ENCODE assay signal across 13 mouse cellular contexts in genomic region chr8:61217426-61217825, GRCm38 (mm10). TPM values are rescaled to one million over a fixed set of nuclear protein-coding genes. Genes with fewer than 3 reads are reported as not detected.
DNase-seq lines count a peak whose midpoint lies in the region; ATAC-seq lines count a peak whose summit lies in the region.
"Had no signal": no experiment of that assay in that cellular context is flagged by ENCODE, and none has a peak within 500 bp of the region (broad histone marks: within the 10 kb centered on the region; RNA-seq: fewer than 3 reads in every experiment).

No protein-coding gene starts in this region.

- DNase-seq in kidney, postnatal 4 days = peak; percentile 27 to 37
- peak; percentile 44 to 50 for DNase-seq in frontal cortex, postnatal 10 days (ENCODE audit: low spot score in 2 of 2)
- peak; percentile 19 to 81 for DNase-seq in left cerebral cortex, adult 8-10 months (ENCODE audit: low spot score in 2 of 2)
- peak; percentile 20 to 52 for DNase-seq in lung, postnatal 4 days
- no peak for DNase-seq in thymus, postnatal 4 days
- DNase-seq: adrenal gland, postnatal 36 days; cerebellum, adult 11-12 months had no signal

- WGBS in kidney, embryonic 16.5 days = 56% methylated on average over 8 of the region's 8 CpGs
- 80% methylated on average over 8 of the region's 8 CpGs for WGBS in neural tube, embryonic 15.5 days

- no peaks in the 10 kb centered on the region for H3K9me3 ChIP-seq in kidney, embryonic 16.5 days (ENCODE audit: low read length)
- H3K9me3 ChIP-seq in neural tube, embryonic 15.5 days (replicated peaks) = no peaks in the 10 kb centered on the region
- H3K9me3 ChIP-seq: hindbrain, embryonic 12.5 days; midbrain, embryonic 10.5 days had no signal

- H3K27me3 ChIP-seq in kidney, embryonic 16.5 days (ENCODE audit: insufficient read depth, low read length) = no peaks in the 10 kb centered on the region
- H3K27me3 ChIP-seq in neural tube, embryonic 15.5 days (replicated peaks) = no peaks in the 10 kb centered on the region
- H3K27me3 ChIP-seq: hindbrain, embryonic 12.5 days had no signal

- H3K36me3 ChIP-seq in kidney, embryonic 16.5 days (ENCODE audit: insufficient read depth, low read length) = no peaks in the 10 kb centered on the region
- no peaks in the 10 kb centered on the region for H3K36me3 ChIP-seq in neural tube, embryonic 15.5 days
- H3K36me3 ChIP-seq: hindbrain, embryonic 12.5 days; midbrain, embryonic 10.5 days had no signal

- H3K9ac ChIP-seq in kidney, embryonic 16.5 days (replicated peaks; ENCODE audit: low read length) = no peak overlapping the region
- H3K9ac ChIP-seq in neural tube, embryonic 15.5 days (replicated peaks) = no peak overlapping the region
- H3K9ac ChIP-seq: hindbrain, embryonic 12.5 days had no signal

- no peak overlapping the region for H3K4me3 ChIP-seq in kidney, embryonic 16.5 days (ENCODE audit: low read length)
- H3K4me3 ChIP-seq in neural tube, embryonic 15.5 days (replicated peaks) = no peak overlapping the region
- H3K4me3 ChIP-seq: hindbrain, embryonic 12.5 days; midbrain, embryonic 10.5 days had no signal

- no peak overlapping the region for H3K27ac ChIP-seq in kidney, embryonic 16.5 days (ENCODE audit: low read length)
- no peak overlapping the region for H3K27ac ChIP-seq in neural tube, embryonic 15.5 days (replicated peaks)
- H3K27ac ChIP-seq: hindbrain, embryonic 12.5 days; kidney, postnatal 0 days; midbrain, embryonic 10.5 days had no signal

- ATAC-seq in kidney, embryonic 16.5 days (ENCODE audit: low FRiP score, low TSS enrichment) = no peak
- ATAC-seq in neural tube, embryonic 15.5 days (ENCODE audit: low FRiP score) = no peak
- ATAC-seq: forebrain, embryonic 16.5 days had no signal

- peaks cover 14% of the 10 kb centered on the region; the same call in 1 of the 2 replicates for H3K4me1 ChIP-seq in kidney, embryonic 16.5 days (ENCODE audit: insufficient read depth, low read length)
- 0 out of 2 replicates have a peak, but pooled peaks cover 2% of the 10 kb centered on the region for H3K4me1 ChIP-seq in neural tube, embryonic 15.5 days
- H3K4me1 ChIP-seq: hindbrain, embryonic 12.5 days had no signal

- no peak overlapping the region for H3K4me2 ChIP-seq in kidney, embryonic 16.5 days (replicated peaks; ENCODE audit: low read depth, low read length)
- no peak overlapping the region for H3K4me2 ChIP-seq in neural tube, embryonic 15.5 days
- H3K4me2 ChIP-seq: hindbrain, embryonic 12.5 days had no signal

RNA-seq across cellular contexts. Expression of gene Sh3rf1, which starts 6.2 kb away (rescaled TPM):
- polyA plus RNA-seq in kidney, embryonic 16.5 days (2015; fragmentation: Nextera tagmentation; extraction: Ambion mirVana) = 23.3 and 26.7 TPM in 2 replicates
- total RNA-seq in left cerebral cortex, adult 8-10 months (2022) = 10 to 100 TPM; 31.6 to 39.2 (median 33.9) TPM
- polyA plus RNA-seq in neural tube, embryonic 15.5 days (2015; fragmentation: Nextera tagmentation; extraction: Ambion mirVana) = 19.0 and 20.8 TPM in 2 replicates
